Mouse (Mus musculus) left cerebral cortex, adult 8-10 months (tissue): ENCODE measurements around the gene Unc13a. TPM values are rescaled to one million over a fixed set of nuclear protein-coding genes. Genes with fewer than 3 reads are reported as not detected.

Experiments
- DNase-seq, 2 experiments: peaks; one replicate each; pipeline ENCODE4 v3.0.0; 2022; ENCODE audit warnings: low spot score in 2 of 2
- total RNA-seq, 4 experiments: library from RNA; stranded (reverse); gene quantifications; 2 replicates each; pipeline ENCODE4 v1.2.4; 2022

Gene Unc13a
- total RNA-seq, 4 experiments from 2014 or later: 237 to 269 (median 246) TPM

- DNase-seq: no peak
Observed at GRCm38 (mm10) chr8:71626753-71627152, 44.8 kb downstream of the Unc13a start.

- no peak for DNase-seq
Observed at GRCm38 (mm10) chr8:71625088-71625487, 46.5 kb downstream of the Unc13a start.

- DNase-seq: no peak
Observed at GRCm38 (mm10) chr8:71619786-71620185, 51.8 kb downstream of the Unc13a start.

GRCm38 (mm10) chr8:71613418-71613817 lies 58.1 kb downstream of the Unc13a start:
- DNase-seq: no peak

- DNase-seq: no peak
Observed at GRCm38 (mm10) chr8:71612141-71612540, 59.4 kb downstream of the Unc13a start.

- DNase-seq: peak; percentile 86 to 99
Observed at GRCm38 (mm10) chr8:71610822-71611651, 60.5 kb downstream of the Unc13a start, which contains the start of gene Colgalt1. Gene Colgalt1 (plus strand): TSS chr8:71610998.

- no peak for DNase-seq
Observed at GRCm38 (mm10) chr8:71604021-71604420, 67.5 kb downstream of the Unc13a start.

GRCm38 (mm10) chr8:71602666-71603334 lies 68.8 kb downstream of the Unc13a start:
- DNase-seq: peak in 1 of 2 experiments; percentile 53

- no peak for DNase-seq
Observed at GRCm38 (mm10) chr8:71601939-71602665, 69.5 kb downstream of the Unc13a start.

GRCm38 (mm10) chr8:71598841-71599240 lies 72.7 kb downstream of the Unc13a start:
- no peak for DNase-seq

GRCm38 (mm10) chr8:71598375-71598774 lies 73.2 kb downstream of the Unc13a start:
- DNase-seq: no peak

GRCm38 (mm10) chr8:71597451-71597850 lies 74.1 kb downstream of the Unc13a start, which contains the start of gene Fam129c:
Gene Fam129c (plus strand): TSS chr8:71597648.
- no peak for DNase-seq

GRCm38 (mm10) chr8:71596798-71597197 lies 74.8 kb downstream of the Unc13a start:
- no peak for DNase-seq

- no peak for DNase-seq
Observed at GRCm38 (mm10) chr8:71596384-71596783, 75.2 kb downstream of the Unc13a start.

GRCm38 (mm10) chr8:71595862-71596261 lies 75.7 kb downstream of the Unc13a start:
- peak; percentile 81 to 83 for DNase-seq

- no peak for DNase-seq
Observed at GRCm38 (mm10) chr8:71594324-71594722, 77.2 kb downstream of the Unc13a start.

- no peak for DNase-seq
Observed at GRCm38 (mm10) chr8:71593556-71594323, 77.8 kb downstream of the Unc13a start.

GRCm38 (mm10) chr8:71592374-71593170 lies 79.0 kb downstream of the Unc13a start:
- peak; percentile 88 to 93 for DNase-seq

GRCm38 (mm10) chr8:71591471-71592373 lies 79.8 kb downstream of the Unc13a start, which contains the start of gene Pgls:
Gene Pgls (plus strand): TSS chr8:71592176.
- DNase-seq: peak; percentile 95 to 96
